Mouse (Mus musculus) adrenal gland, postnatal 36 days (tissue): Measurements from ENCODE around the gene Harbi1. TPM values are rescaled to one million over a fixed set of nuclear protein-coding genes. Genes with fewer than 3 reads are reported as not detected.
"Not testable (repeated sequence)": the region's sequence is repeated elsewhere in the genome, so short reads cannot be mapped to it uniquely, and the experiment has no call there.

Experiments
- DNase-seq, 2 experiments: peaks; one replicate each; pipeline ENCODE4 v3.0.0; 2021; ENCODE audit warnings: mixed read lengths in 1 of 2
- total RNA-seq, 2 experiments: library from RNA; stranded (reverse); gene quantifications; 2 replicates each; pipeline ENCODE4 v1.2.3; 2021

Gene Harbi1
- total RNA-seq, 2 experiments from 2014 or later = 9.0 to 14.9 TPM

- DNase-seq = no peak
Observed at GRCm38 (mm10) chr2:91714921-91715320, 4.3 kb downstream of the Harbi1 start.

GRCm38 (mm10) chr2:91718276-91718675 is 7.6 kb downstream of the Harbi1 start:
- no peak for DNase-seq

- no peak for DNase-seq
Observed at GRCm38 (mm10) chr2:91723382-91723781, 12.7 kb downstream of the Harbi1 start.

DNA sequence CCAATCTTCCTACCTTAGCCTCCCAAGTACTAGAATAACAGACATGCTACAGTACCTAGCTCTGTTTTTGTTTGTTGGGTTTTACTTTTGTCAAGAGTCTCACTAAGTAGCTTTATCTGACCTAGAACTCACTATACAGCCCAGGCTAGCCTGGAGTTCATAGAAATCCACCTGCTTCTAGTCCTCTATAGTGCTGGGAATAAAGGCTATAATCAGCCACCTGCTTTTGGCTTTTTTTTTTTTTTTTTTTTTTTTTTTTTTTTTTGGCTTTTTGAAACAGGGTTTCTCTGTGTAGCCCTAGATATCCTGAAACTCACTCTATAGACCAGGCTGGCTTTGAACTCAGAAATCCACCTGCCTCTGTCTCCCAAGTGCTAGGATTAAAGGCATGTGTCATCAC is 13.3 kb downstream of the Harbi1 start:
- no peak for DNase-seq

DNA sequence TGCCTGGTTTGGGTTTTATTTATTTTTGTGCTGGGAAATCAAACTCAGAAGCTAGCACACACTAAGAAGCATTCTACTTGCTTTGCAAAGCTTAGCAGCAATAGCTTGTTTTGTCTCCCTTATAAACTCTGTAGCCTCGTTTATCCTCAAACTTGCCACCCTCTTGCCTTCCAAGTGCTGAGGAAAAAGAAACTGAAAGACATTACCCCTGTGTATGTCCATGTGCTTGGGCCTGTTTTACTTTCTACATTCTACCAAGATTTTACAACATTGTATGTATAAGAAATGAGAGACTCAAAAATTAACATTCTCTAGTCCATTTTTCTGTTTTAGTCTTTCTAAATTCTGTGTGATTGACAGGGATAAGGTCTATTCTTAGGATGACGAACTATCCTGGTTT is 14.1 kb downstream of the Harbi1 start:
- DNase-seq = no peak

DNA sequence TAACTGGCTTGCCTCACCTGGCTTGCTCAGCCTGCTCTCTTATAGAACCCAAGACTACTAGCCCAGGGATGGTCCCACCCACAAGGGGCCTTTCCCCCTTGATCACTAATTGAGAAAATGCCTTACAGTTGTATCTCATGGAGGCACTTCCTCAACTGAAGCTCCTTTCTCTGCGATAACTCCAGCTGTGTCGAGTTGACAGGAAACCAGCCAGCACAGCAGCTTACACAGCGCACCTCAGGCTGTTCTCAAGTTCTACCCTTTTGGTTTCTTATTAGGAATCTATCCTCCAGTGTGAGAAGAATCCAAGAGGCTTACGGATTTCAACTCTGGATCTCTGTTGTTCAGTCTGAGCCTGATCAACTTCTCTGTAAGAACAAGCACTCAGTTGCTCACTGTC is 14.8 kb downstream of the Harbi1 start:
- DNase-seq = not testable (repeated sequence)

GRCm38 (mm10) chr2:91727011-91727410 is 16.4 kb downstream of the Harbi1 start:
- DNase-seq = no peak

DNA sequence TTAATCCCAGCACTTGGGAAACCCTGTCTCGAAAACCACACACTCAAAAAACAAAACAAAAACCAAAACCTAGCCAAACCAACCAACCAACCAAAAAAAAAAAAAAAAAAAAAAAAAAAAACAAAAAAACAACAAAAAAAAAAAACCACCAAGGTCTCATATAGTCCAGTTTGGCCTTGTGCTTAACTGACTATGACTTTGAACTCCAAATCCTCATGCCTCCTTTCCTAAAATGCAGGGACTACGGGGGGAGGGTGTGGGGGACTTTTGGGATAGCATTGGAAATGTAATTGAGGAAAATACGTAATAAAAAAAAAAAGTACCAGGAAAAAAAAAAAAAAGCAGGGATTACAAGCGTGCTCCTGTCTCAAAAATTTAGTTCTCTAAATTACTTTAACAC is 18.9 kb downstream of the Harbi1 start:
- DNase-seq = no peak

DNA sequence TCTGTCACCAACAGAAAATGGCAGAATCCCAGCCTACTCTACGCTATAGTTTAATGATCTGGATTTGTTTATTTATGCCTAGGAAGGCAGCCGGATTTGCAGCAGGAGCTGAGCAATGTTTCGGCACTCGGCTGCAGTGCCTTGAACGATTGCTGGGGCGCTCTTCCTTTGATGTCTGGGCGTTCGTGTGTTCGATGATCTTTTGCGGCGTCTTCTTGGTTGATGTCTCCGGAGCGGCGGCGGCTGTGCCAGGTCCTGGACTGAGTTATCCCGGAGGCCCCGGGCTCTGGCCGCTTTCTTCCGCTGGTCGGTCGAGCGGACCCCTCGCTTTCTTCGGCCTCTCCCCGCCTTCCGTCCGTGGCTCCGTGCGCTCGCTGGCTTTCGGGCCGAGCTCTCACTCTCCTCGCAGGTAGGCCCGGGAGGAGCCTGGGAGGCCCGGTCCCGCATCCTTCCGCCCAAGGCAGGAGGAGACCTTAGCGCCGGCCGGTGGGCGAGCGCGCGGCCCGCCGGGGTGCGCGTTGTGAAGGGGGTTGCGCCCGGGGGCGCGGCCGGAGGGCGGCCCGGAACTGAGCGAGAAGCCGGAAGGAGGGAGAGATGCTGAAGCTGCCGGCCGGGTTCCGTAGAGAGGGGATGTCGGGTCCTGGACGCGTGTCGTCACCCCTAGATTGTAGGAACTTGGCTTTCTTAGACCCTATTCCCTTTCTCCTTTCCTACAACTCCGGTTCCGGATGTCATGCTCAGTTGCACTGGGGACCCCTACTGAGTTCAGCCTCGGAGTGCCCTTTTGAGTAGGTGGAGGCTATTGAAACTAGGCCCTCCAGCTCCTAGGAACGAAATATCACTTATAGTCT is 19.5 kb downstream of the Harbi1 start, which contains the start of gene Ambra1:
TSS of gene Ambra1 (plus strand) at position 164 of the 851 bp plus-strand sequence.
- peak; percentile 84 to 85 for DNase-seq

DNA sequence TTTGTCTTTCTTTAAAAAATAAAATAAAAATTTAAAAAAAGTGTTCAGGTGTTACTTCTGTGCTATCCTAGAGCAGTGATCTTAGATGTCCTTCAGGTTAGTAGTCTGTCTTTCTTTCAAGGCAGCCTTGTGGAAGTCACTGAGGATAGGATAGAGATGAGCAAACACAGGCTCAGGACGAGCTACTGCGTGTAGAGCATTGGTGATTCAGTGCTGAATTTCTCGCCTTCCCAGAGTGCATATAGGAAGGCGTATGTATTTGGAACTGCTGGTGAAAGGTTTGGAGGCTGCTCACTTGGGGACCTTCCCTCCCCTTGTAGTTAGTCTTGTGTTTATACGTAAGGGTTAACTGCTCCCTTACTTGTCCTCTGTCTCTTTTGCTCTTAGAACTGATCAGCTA is 24.6 kb downstream of the Harbi1 start:
- no peak for DNase-seq

DNA sequence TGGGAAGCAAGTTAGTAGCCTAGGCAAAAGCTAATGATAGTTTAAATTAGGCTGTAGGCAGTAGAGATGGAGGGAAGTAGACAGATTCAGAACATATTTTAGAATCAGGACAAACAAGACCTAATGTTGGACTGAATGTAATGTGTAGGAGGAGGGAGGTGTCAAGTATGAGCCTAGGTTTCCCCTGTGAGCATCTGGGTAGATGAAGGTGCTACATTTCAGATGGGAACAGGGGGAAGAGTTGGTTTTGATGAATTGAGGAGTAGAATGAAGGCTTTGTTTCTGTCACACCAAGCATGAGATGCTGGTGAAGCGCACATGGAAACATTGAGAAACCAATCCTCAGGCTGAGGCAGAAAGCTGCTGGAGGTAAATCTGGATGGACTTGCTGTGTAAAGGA is 28.9 kb downstream of the Harbi1 start:
- no peak for DNase-seq

DNA sequence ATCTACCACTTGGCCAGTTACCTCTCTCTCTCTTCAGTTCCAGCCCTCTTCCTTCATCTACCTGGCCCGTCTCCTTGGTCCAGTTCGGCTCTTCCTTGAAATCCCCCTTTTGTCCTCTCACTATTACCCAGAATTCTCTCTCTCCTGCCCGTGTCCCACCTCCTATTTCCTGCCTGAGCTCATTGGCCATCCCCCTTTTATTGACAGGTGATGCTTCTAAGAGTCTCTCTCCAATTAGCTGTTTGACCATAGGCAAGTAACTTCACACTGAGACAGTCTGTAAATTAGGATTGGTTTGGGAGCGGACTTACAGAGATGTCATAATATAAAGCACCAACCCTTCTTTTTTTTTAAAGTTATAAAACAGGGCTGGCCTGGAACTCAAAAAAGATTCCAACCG is 34.0 kb downstream of the Harbi1 start:
- DNase-seq = no peak

DNA sequence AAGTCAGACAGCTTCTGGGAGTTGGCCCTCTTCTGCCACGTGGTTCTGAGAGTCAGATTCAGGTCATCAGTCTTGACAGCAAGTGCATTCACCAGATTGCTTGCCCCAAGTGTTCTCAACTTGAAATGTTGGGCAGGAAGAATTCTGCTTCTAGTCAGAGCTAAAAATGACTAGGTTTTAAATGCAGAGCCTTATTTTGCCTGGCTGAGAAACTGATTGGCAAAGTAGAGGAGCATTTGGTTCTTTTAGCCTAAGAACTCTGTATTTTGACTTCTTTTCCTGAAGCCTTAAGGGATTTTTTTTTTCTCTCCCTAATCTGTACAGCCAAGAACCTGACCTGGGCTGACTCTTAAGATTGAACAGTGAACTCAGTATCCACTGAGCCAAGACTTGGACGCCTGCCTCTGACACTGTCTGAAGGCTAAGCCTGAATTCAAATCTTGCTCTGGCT is 39.2 kb downstream of the Harbi1 start:
- peak; percentile 42 to 48 for DNase-seq

Other genes starting within 250 kb of the Harbi1 start
- gene Ckap5, start 184.1 kb upstream of the Harbi1 start, total RNA-seq = 10 to 100 TPM; 46.8 to 47.7 TPM
- gene F2, start 74.4 kb upstream of the Harbi1 start, total RNA-seq = 1 to 10 TPM in 1 of 2 experiments, under 1 TPM in 1; 0.20 to 1.1 TPM
- gene Zfp408, start 61.1 kb upstream of the Harbi1 start, total RNA-seq = 10 to 100 TPM in 1 of 2 experiments, 1 to 10 TPM in 1; 9.7 to 11.6 TPM
- 10 to 100 TPM; 63.7 to 68.4 TPM for gene Arhgap1, start 61.0 kb upstream of the Harbi1 start, total RNA-seq
- gene Atg13, start 276 bp upstream of the Harbi1 start, total RNA-seq = 10 to 100 TPM; 47.8 to 82.8 TPM
- gene Ambra1, start 19.3 kb downstream of the Harbi1 start, total RNA-seq = 10 to 100 TPM; 34.4 to 35.5 TPM
- gene Chrm4, start 216.4 kb downstream of the Harbi1 start, total RNA-seq = 1 to 10 TPM; 2.7 to 2.9 TPM
- gene Mdk, start 221.4 kb downstream of the Harbi1 start, total RNA-seq = 10 to 100 TPM in 1 of 2 experiments, 1 to 10 TPM in 1; 6.7 to 11.6 TPM
- not detected for gene Gm9821, start 234.9 kb downstream of the Harbi1 start, total RNA-seq